Mouse (Mus musculus) C2C12 (cell line): ENCODE measurements around the gene Srsf5.

ENCODE experiments used
- CEBPB ChIP-seq: IDR thresholded peaks from one replicate; pipeline ENCODE4 v1.6.1; 2011; ENCODE audit warnings: low read depth, mild to moderate bottlenecking, control low read depth, moderate library complexity
- CTCF ChIP-seq: IDR thresholded peaks from one replicate; pipeline ENCODE4 v1.5.1; 2011; ENCODE audit not compliant: control insufficient read depth, insufficient read depth, insufficient read length
- MAX ChIP-seq: IDR thresholded peaks from one replicate; pipeline ENCODE4 v1.6.1; 2011; ENCODE audit warnings: mild to moderate bottlenecking, control low read depth
- MYOD1 ChIP-seq: IDR thresholded peaks from one replicate; pipeline ENCODE4 v1.6.1; 2011; ENCODE audit warnings: low read depth; ENCODE audit not compliant: control insufficient read depth, insufficient read length
- MYOG ChIP-seq: IDR thresholded peaks from one replicate; pipeline ENCODE4 v1.6.1; 2011; ENCODE audit not compliant: control insufficient read depth, insufficient read length; ENCODE audit errors: extremely low read depth
- USF1 ChIP-seq: IDR thresholded peaks from one replicate; pipeline ENCODE4 v1.6.1; 2011; ENCODE audit warnings: low read depth, mild to moderate bottlenecking, control low read depth, moderate library complexity

- TF ChIP-seq CTCF: no peak
- no peak for TF ChIP-seq USF1
- no peak for TF ChIP-seq CEBPB
- TF ChIP-seq MYOD1: no peak
- no peak for TF ChIP-seq MYOG
- TF ChIP-seq MAX: no peak
Observed at GRCm38 (mm10) chr12:80983695-80984094, 38.4 kb downstream of the Srsf5 start.
